Mouse (Mus musculus) lung, embryonic 15.5 days (tissue): Measurements from ENCODE around the gene Dnm3. TPM values are rescaled to one million over a fixed set of nuclear protein-coding genes. Genes with fewer than 3 reads are reported as not detected.

ENCODE experiments used
- ATAC-seq: fragments of 200-750 bp; cut with Nextera tagmentation; 2 replicates; pipeline ENCODE4 v1.8.0; 2017; ENCODE audit warnings: moderate number of reproducible peaks, borderline replicate concordance; ENCODE audit not compliant: low FRiP score, low TSS enrichment; ENCODE audit errors: extremely low read depth
- H3K27ac ChIP-seq: fragments of 300-500 bp; sonication (generic); 2 replicates; pipeline ENCODE4 v1.5.1; 2015; ENCODE audit warnings: moderate library complexity, mild to moderate bottlenecking, inconsistent platforms
- H3K27me3 ChIP-seq: fragments of 300-500 bp; sonication (generic); 2 replicates; pipeline ENCODE4 v1.6.1; 2015; ENCODE audit warnings: inconsistent platforms
- H3K36me3 ChIP-seq: fragments of 300-500 bp; sonication (generic); 2 replicates; pipeline ENCODE4 v1.6.1; 2015; ENCODE audit warnings: inconsistent platforms
- H3K4me1 ChIP-seq: fragments of 300-500 bp; sonication (generic); 2 replicates; pipeline ENCODE4 v1.6.1; 2015; ENCODE audit warnings: inconsistent platforms
- H3K4me2 ChIP-seq: fragments of 300-500 bp; sonication (generic); 2 replicates; pipeline ENCODE4 v1.6.1; 2015; ENCODE audit warnings: inconsistent platforms, mild to moderate bottlenecking, moderate library complexity
- H3K4me3 ChIP-seq: fragments of 300-500 bp; sonication (generic); 2 replicates; pipeline ENCODE4 v1.5.1; 2015; ENCODE audit warnings: mild to moderate bottlenecking, inconsistent platforms
- H3K9ac ChIP-seq: fragments of 300-500 bp; sonication (generic); 2 replicates; pipeline ENCODE4 v1.6.1; 2015; ENCODE audit warnings: inconsistent platforms
- H3K9me3 ChIP-seq: fragments of 300-500 bp; sonication (generic); 2 replicates; pipeline ENCODE4 v1.6.1; 2016; ENCODE audit warnings: inconsistent platforms
- WGBS: fragments of 180-500 bp; shearing (Covaris S2); methylation state at CpG from one replicate; pipeline ENCODE4 v1.1.7; 2015; 5-methylcytosine and 5-hydroxymethylcytosine counted together
- polyA plus RNA-seq: library from polyadenylated mRNA; unstranded; fragments of >200 nt; fragmentation: Nextera tagmentation; extraction: Ambion mirVana; gene quantifications from 2 replicates; pipeline ENCODE4 v1.2.1, GENCODE M21; 2015

Dnm3 gene
- polyA plus RNA-seq, 1 experiment from 2014 or later = 2.7 TPM

GRCm38 (mm10) chr1:162276011-162276410, 201.8 kb downstream of the Dnm3 start:
- Histone ChIP-seq H3K36me3 (no peaks in the 10 kb centered on the region), H3K4me2 (no peak overlapping the region), H3K9ac (no peak overlapping the region), H3K4me1 (no peaks in the 10 kb centered on the region), H3K27me3 (no peaks in the 10 kb centered on the region), H3K4me3 (no peak overlapping the region), H3K27ac (no peak overlapping the region), H3K9me3 (no peaks in the 10 kb centered on the region)
- no peak for ATAC-seq
- 81% methylated on average over 1 of the region's 1 CpGs for WGBS

GRCm38 (mm10) chr1:162274674-162275248, 203.1 kb downstream of the Dnm3 start:
- Histone ChIP-seq H3K27me3 (no peaks in the 10 kb centered on the region), H3K4me3 (no peak overlapping the region), H3K9me3 (no peaks in the 10 kb centered on the region), H3K27ac (no peak overlapping the region), H3K4me2 (no peak overlapping the region), H3K9ac (no peak overlapping the region), H3K4me1 (no peaks in the 10 kb centered on the region), H3K36me3 (no peaks in the 10 kb centered on the region)
- 87% methylated on average over 11 of the region's 11 CpGs for WGBS
- ATAC-seq = no peak

- ATAC-seq = peak; percentile 65; the same call in 1 of the 2 replicates
- Histone ChIP-seq H3K36me3 (no peaks in the 10 kb centered on the region), H3K9me3 (no peaks in the 10 kb centered on the region), H3K9ac (no peak overlapping the region), H3K27me3 (no peaks in the 10 kb centered on the region), H3K4me1 (peaks cover 12% of the 10 kb centered on the region; the same call in 1 of the 2 replicates), H3K4me3 (no peak overlapping the region), H3K27ac (peak overlapping the region; percentile 52), H3K4me2 (no peak overlapping the region)
- WGBS = 49% methylated on average over 6 of the region's 6 CpGs
Measured at GRCm38 (mm10) chr1:162256912-162257607, 220.8 kb downstream of the Dnm3 start.

GRCm38 (mm10) chr1:162254944-162255343, 222.9 kb downstream of the Dnm3 start:
- Histone ChIP-seq H3K4me2 (no peak overlapping the region), H3K27me3 (no peaks in the 10 kb centered on the region), H3K4me3 (no peak overlapping the region), H3K9ac (no peak overlapping the region), H3K27ac (no peak overlapping the region), H3K4me1 (peaks cover 12% of the 10 kb centered on the region; the same call in 1 of the 2 replicates), H3K9me3 (no peaks in the 10 kb centered on the region), H3K36me3 (no peaks in the 10 kb centered on the region)
- WGBS = 18% methylated on average over 5 of the region's 5 CpGs
- no peak for ATAC-seq

- WGBS = 45% methylated on average over 8 of the region's 8 CpGs
Measured at GRCm38 (mm10) chr1:162253971-162254641, 223.7 kb downstream of the Dnm3 start.

GRCm38 (mm10) chr1:162252869-162253268, 225.0 kb downstream of the Dnm3 start:
- Histone ChIP-seq H3K4me2 (no peak overlapping the region), H3K27ac (no peak overlapping the region), H3K9me3 (no peaks in the 10 kb centered on the region), H3K27me3 (no peaks in the 10 kb centered on the region), H3K9ac (no peak overlapping the region), H3K36me3 (no peaks in the 10 kb centered on the region), H3K4me3 (no peak overlapping the region), H3K4me1 (peaks cover 12% of the 10 kb centered on the region; the same call in 1 of the 2 replicates)
- 46% methylated on average over 2 of the region's 2 CpGs for WGBS
- no peak for ATAC-seq

More at GRCm38 (mm10) chr1:162253971-162254641, 223.7 kb downstream of the Dnm3 start:
- Histone ChIP-seq H3K4me2 (no peak overlapping the region), H3K4me1 (peaks cover 12% of the 10 kb centered on the region; the same call in 1 of the 2 replicates), H3K4me3 (no peak overlapping the region), H3K27ac (no peak overlapping the region), H3K9me3 (no peaks in the 10 kb centered on the region), H3K9ac (no peak overlapping the region), H3K36me3 (no peaks in the 10 kb centered on the region), H3K27me3 (no peaks in the 10 kb centered on the region)
- ATAC-seq = 0 out of 2 replicates have a peak, but pooled peaks have one; percentile 23

- no peaks in the 10 kb centered on the region for H3K9me3 ChIP-seq
- no peak overlapping the region for H3K27ac ChIP-seq
- H3K27me3 ChIP-seq = no peaks in the 10 kb centered on the region
- H3K4me1 ChIP-seq = 0 out of 2 replicates have a peak, but pooled peaks cover 8% of the 10 kb centered on the region
- no peaks in the 10 kb centered on the region for H3K36me3 ChIP-seq
- no peak overlapping the region for H3K9ac ChIP-seq
- 60% methylated on average over 5 of the region's 5 CpGs for WGBS
- no peak for ATAC-seq
- no peak overlapping the region for H3K4me3 ChIP-seq
- H3K4me2 ChIP-seq = no peak overlapping the region
Measured at GRCm38 (mm10) chr1:162247216-162247615, 230.6 kb downstream of the Dnm3 start.

GRCm38 (mm10) chr1:162243651-162243990, 234.2 kb downstream of the Dnm3 start:
- Histone ChIP-seq H3K9ac (no peak overlapping the region), H3K9me3 (no peaks in the 10 kb centered on the region), H3K4me2 (no peak overlapping the region), H3K27me3 (no peaks in the 10 kb centered on the region), H3K27ac (no peak overlapping the region), H3K4me3 (no peak overlapping the region), H3K36me3 (no peaks in the 10 kb centered on the region), H3K4me1 (0 out of 2 replicates have a peak, but pooled peaks cover 8% of the 10 kb centered on the region)
- peak; percentile 55 for ATAC-seq
- 17% methylated on average over 2 of the region's 2 CpGs for WGBS

GRCm38 (mm10) chr1:162242980-162243650, 234.7 kb downstream of the Dnm3 start:
- WGBS = 42% methylated on average over 7 of the region's 7 CpGs
- 0 out of 2 replicates have a peak, but pooled peaks cover 8% of the 10 kb centered on the region for H3K4me1 ChIP-seq

GRCm38 (mm10) chr1:162240720-162241119, 237.1 kb downstream of the Dnm3 start:
- peaks cover 8% of the 10 kb centered on the region; the same call in 1 of the 2 replicates for H3K4me1 ChIP-seq
- no peak overlapping the region for H3K4me3 ChIP-seq
- no peaks in the 10 kb centered on the region for H3K36me3 ChIP-seq
- no peak overlapping the region for H3K27ac ChIP-seq
- WGBS = 66% methylated on average over 4 of the region's 4 CpGs
- H3K9ac ChIP-seq = no peak overlapping the region
- H3K27me3 ChIP-seq = no peaks in the 10 kb centered on the region
- ATAC-seq = no peak
- no peak overlapping the region for H3K4me2 ChIP-seq
- no peaks in the 10 kb centered on the region for H3K9me3 ChIP-seq

More at GRCm38 (mm10) chr1:162242980-162243650, 234.7 kb downstream of the Dnm3 start:
- no peak overlapping the region for H3K27ac ChIP-seq
- H3K4me3 ChIP-seq = no peak overlapping the region
- ATAC-seq = peak; percentile 70
- H3K4me2 ChIP-seq = no peak overlapping the region
- H3K36me3 ChIP-seq = no peaks in the 10 kb centered on the region
- no peak overlapping the region for H3K9ac ChIP-seq
- no peaks in the 10 kb centered on the region for H3K9me3 ChIP-seq
- H3K27me3 ChIP-seq = no peaks in the 10 kb centered on the region

- H3K4me2 ChIP-seq = no peak overlapping the region
- ATAC-seq = no peak
- H3K27me3 ChIP-seq = no peaks in the 10 kb centered on the region
- H3K9ac ChIP-seq = no peak overlapping the region
- 54% methylated on average over 3 of the region's 3 CpGs for WGBS
- H3K4me1 ChIP-seq = peaks cover 5% of the 10 kb centered on the region; the same call in 1 of the 2 replicates
- H3K4me3 ChIP-seq = no peak overlapping the region
- no peak overlapping the region for H3K27ac ChIP-seq
- H3K36me3 ChIP-seq = no peaks in the 10 kb centered on the region
- H3K9me3 ChIP-seq = no peaks in the 10 kb centered on the region
Measured at GRCm38 (mm10) chr1:162238646-162239045, 239.2 kb downstream of the Dnm3 start.
